Mouse (Mus musculus): ENCODE measurements at regions not wholly inside any gene's neighbourhood (a gene's known extent, or its start where the extent isn't known, plus 50 kb on each side); places are given as distances from the start of the nearest gene placed in this dataset.

DNA sequence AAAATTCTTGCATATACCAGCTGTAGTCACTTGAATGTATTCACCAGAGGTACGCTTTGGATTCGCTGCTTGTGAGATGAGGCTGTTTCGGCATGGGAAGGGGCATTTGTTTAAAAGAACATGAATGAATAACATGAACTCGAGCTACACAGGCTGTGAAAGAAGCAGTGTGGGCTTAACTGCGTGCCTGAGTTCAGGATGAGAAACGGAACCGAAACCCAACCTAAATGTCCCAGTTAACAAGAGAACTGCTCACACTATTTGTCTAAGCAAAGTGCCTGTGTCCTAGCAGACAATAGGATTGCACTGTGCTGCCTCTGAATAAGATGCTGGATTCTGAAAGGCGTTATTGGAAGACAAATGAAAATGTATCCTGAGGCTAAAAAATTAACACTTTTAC lies 126.0 kb upstream of the F13a1 start:
- TF ChIP-seq CTCF (conservative IDR thresholded peaks at IDR 0.05; ENCODE audit: low read length) (no peak), POU5F1 (IDR thresholded peaks at IDR 0.05; ENCODE audit: borderline replicate concordance, low read length) (no peak)
